Comparison of ENCODE assay signal across 21 mouse cellular contexts in genomic region chr13:109491829-109492228, GRCm38 (mm10).
"Had no signal": no experiment of that assay in that cellular context is flagged by ENCODE, and none has a peak within 500 bp of the region (broad histone marks: within the 10 kb centered on the region; RNA-seq: fewer than 3 reads in every experiment).

No protein-coding gene starts in this region.

- H3K4me3 ChIP-seq: kidney, embryonic 15.5 days; limb, embryonic 10.5 days; limb, embryonic 13.5 days; liver, embryonic 13.5 days; megakaryocyte, embryonic 14.5 days; midbrain, embryonic 10.5 days; neural tube, embryonic 12.5 days; neural tube, embryonic 15.5 days; stomach, embryonic 15.5 days had no signal

- DNase-seq: kidney, adult 8-10 months; kidney, postnatal 10 days; kidney, postnatal 36 days; liver; liver, embryonic 13.5 days; lung, embryonic 14.5 days; midbrain, embryonic 14.5 days; right cerebral cortex, adult 18-20 months; right cerebral cortex, postnatal 14 days; right cerebral cortex, postnatal 4 days; thymus, postnatal 25 days had no signal

- H3K9ac ChIP-seq: kidney, embryonic 15.5 days; limb, embryonic 13.5 days; liver, embryonic 13.5 days; lung, embryonic 14.5 days; neural tube, embryonic 12.5 days; neural tube, embryonic 15.5 days; stomach, embryonic 15.5 days had no signal

- H3K9me3 ChIP-seq: kidney, embryonic 15.5 days; limb, embryonic 10.5 days; limb, embryonic 13.5 days; liver, embryonic 13.5 days; megakaryocyte, embryonic 14.5 days; midbrain, embryonic 10.5 days; neural tube, embryonic 12.5 days; neural tube, embryonic 15.5 days; stomach, embryonic 15.5 days had no signal

- H3K4me1 ChIP-seq: limb, embryonic 10.5 days; stomach, embryonic 15.5 days had no signal

- H3K27me3 ChIP-seq: kidney, embryonic 15.5 days; limb, embryonic 13.5 days; liver, embryonic 13.5 days; megakaryocyte, embryonic 14.5 days; neural tube, embryonic 12.5 days; neural tube, embryonic 15.5 days; stomach, embryonic 15.5 days had no signal

- H3K27ac ChIP-seq: kidney, embryonic 15.5 days; limb, embryonic 10.5 days; limb, embryonic 13.5 days; liver, embryonic 13.5 days; macrophage; midbrain, embryonic 10.5 days; neural tube, embryonic 12.5 days; neural tube, embryonic 15.5 days; stomach, embryonic 15.5 days had no signal

- H3K36me3 ChIP-seq: kidney, embryonic 15.5 days; limb, embryonic 10.5 days; limb, embryonic 13.5 days; liver, embryonic 13.5 days; midbrain, embryonic 10.5 days; neural tube, embryonic 12.5 days; neural tube, embryonic 15.5 days; stomach, embryonic 15.5 days had no signal

- H3K4me2 ChIP-seq: kidney, embryonic 15.5 days; limb, embryonic 13.5 days; liver, embryonic 13.5 days; lung, embryonic 14.5 days; neural tube, embryonic 12.5 days; neural tube, embryonic 15.5 days; stomach, embryonic 15.5 days had no signal

- ATAC-seq: lung, postnatal 0 days had no signal
